Mouse (Mus musculus) cerebellum, adult 2 months (tissue): ENCODE data around the gene Carns1. TPM values are rescaled to one million over a fixed set of nuclear protein-coding genes. Genes with fewer than 3 reads are reported as not detected.

Experiments used
- DNase-seq, 2 experiments: peaks; one replicate each; pipeline ENCODE4 v3.0.0; 2021
- H3K27ac ChIP-seq: fragments of 200-500 bp; 2 replicates; pipeline ENCODE4 v1.5.1; 2012; ENCODE audit warnings: low read length, control low read depth, inconsistent platforms; ENCODE audit not compliant: insufficient read depth
- H3K27me3 ChIP-seq: fragments of 200-500 bp; 2 replicates; pipeline ENCODE4 v1.6.1; 2012; ENCODE audit warnings: inconsistent platforms, mild to moderate bottlenecking, low read length, moderate library complexity; ENCODE audit not compliant: control insufficient read depth, insufficient read depth
- H3K4me1 ChIP-seq: fragments of 200-500 bp; 2 replicates; pipeline ENCODE4 v1.6.1; 2011; ENCODE audit warnings: low read length; ENCODE audit not compliant: control insufficient read depth, insufficient read depth
- H3K4me3 ChIP-seq: fragments of 200-500 bp; replicated peaks from 2 replicates; pipeline ENCODE3; 2011; ENCODE audit warnings: mild to moderate bottlenecking, low read depth, low read length, control low read depth; ENCODE audit not compliant: insufficient read depth
- CTCF ChIP-seq: fragments of 200-500 bp; IDR thresholded peaks from 2 replicates; pipeline ENCODE4 v1.5.1; 2011; ENCODE audit warnings: low read depth, mild to moderate bottlenecking, control low read depth, low read length, moderate library complexity, borderline replicate concordance; ENCODE audit not compliant: insufficient read depth
- POLR2A ChIP-seq: fragments of 200-500 bp; IDR thresholded peaks from 2 replicates; pipeline ENCODE4 v1.6.1; 2011; ENCODE audit warnings: low read length, control low read depth, borderline replicate concordance; ENCODE audit not compliant: insufficient read depth
- WGBS: fragments of 180-500 bp; shearing (Covaris S2); methylation state at CpG from one replicate; pipeline ENCODE4 v1.1.7; 2018; 5-methylcytosine and 5-hydroxymethylcytosine counted together
- polyA plus RNA-seq: library from polyadenylated mRNA; depleted of rRNA; stranded (reverse); fragments of >200 nt; gene quantifications from 2 replicates; pipeline ENCODE4 v1.2.3, GENCODE M21; 2012

Gene Carns1
- polyA plus RNA-seq, 1 experiment = 31.2 TPM

- 93% methylated on average over 17 of the region's 17 CpGs for WGBS
- TF ChIP-seq POLR2A (no peak), CTCF (no peak)
- peak in 1 of 2 experiments; percentile 13 for DNase-seq
- H3K27ac ChIP-seq = no peak overlapping the region
- no peaks in the 10 kb centered on the region for H3K27me3 ChIP-seq
- H3K4me1 ChIP-seq = peaks cover 47% of the 10 kb centered on the region
- H3K4me3 ChIP-seq = no peak overlapping the region
Observed at GRCm38 (mm10) chr19:4149764-4150461, 25.4 kb downstream of the Carns1 start.

GRCm38 (mm10) chr19:4149283-4149682 is 26.0 kb downstream of the Carns1 start:
- 86% methylated on average over 11 of the region's 11 CpGs for WGBS
- H3K4me3 ChIP-seq = peak overlapping the region; percentile 85
- H3K27ac ChIP-seq = no peak overlapping the region
- TF ChIP-seq POLR2A (no peak), CTCF (no peak)
- H3K27me3 ChIP-seq = no peaks in the 10 kb centered on the region
- H3K4me1 ChIP-seq = peaks cover 47% of the 10 kb centered on the region
- DNase-seq = peak in 1 of 2 experiments; percentile 11

- no peak for TF ChIP-seq POLR2A
- no peak for TF ChIP-seq CTCF
- 2% methylated on average over 8 of the region's 8 CpGs for WGBS
- DNase-seq = no peak
- peak overlapping the region; percentile 85 for H3K4me3 ChIP-seq
- H3K27ac ChIP-seq = peak overlapping the region; percentile 48; the same call in 1 of the 2 replicates
- peaks cover 45% of the 10 kb centered on the region for H3K4me1 ChIP-seq
- H3K27me3 ChIP-seq = no peaks in the 10 kb centered on the region
Observed at GRCm38 (mm10) chr19:4148819-4149218, 26.5 kb downstream of the Carns1 start.

- H3K27me3 ChIP-seq = no peaks in the 10 kb centered on the region
Observed at GRCm38 (mm10) chr19:4148491-4148806, 26.8 kb downstream of the Carns1 start, which contains the start of gene Coro1b. Gene Coro1b (plus strand): TSS chr19:4148619.

GRCm38 (mm10) chr19:4147782-4148490 is 27.3 kb downstream of the Carns1 start:
- Histone ChIP-seq H3K4me3 (peak overlapping the region; percentile 85), H3K27ac (peak overlapping the region; percentile 52; the same call in 1 of the 2 replicates), H3K4me1 (peaks cover 36% of the 10 kb centered on the region), H3K27me3 (no peaks in the 10 kb centered on the region)
- TF ChIP-seq CTCF = no peak
- no peak for TF ChIP-seq POLR2A
- 35% methylated on average over 9 of the region's 9 CpGs for WGBS
- DNase-seq = no peak

More at GRCm38 (mm10) chr19:4148491-4148806, 26.8 kb downstream of the Carns1 start, which contains the start of gene Coro1b:
- under 1% methylated on average over 33 of the region's 33 CpGs for WGBS
- peak; percentile 62; the same call in 1 of the 2 replicates for TF ChIP-seq POLR2A
- no peak for TF ChIP-seq CTCF
- H3K27ac ChIP-seq = peak within 1 kb of the TSS; percentile 52; the same call in 1 of the 2 replicates
- peak; percentile 95 to 96 for DNase-seq
- H3K4me3 ChIP-seq = peak within 1 kb of the TSS; percentile 85
- H3K4me1 ChIP-seq = peaks cover 41% of the 10 kb centered on the region

- H3K27ac ChIP-seq = peak overlapping the region; percentile 68
- peaks cover 29% of the 10 kb centered on the region for H3K4me1 ChIP-seq
- no peaks in the 10 kb centered on the region for H3K27me3 ChIP-seq
- H3K4me3 ChIP-seq = no peak overlapping the region
- TF ChIP-seq POLR2A (no peak), CTCF (no peak)
- DNase-seq = no peak
- WGBS = 35% methylated on average over 3 of the region's 3 CpGs
Observed at GRCm38 (mm10) chr19:4147022-4147405, 28.3 kb downstream of the Carns1 start.

- no peak for DNase-seq
- Histone ChIP-seq H3K27me3 (no peaks in the 10 kb centered on the region), H3K27ac (peak overlapping the region; percentile 68), H3K4me3 (no peak overlapping the region), H3K4me1 (peaks cover 25% of the 10 kb centered on the region)
- TF ChIP-seq POLR2A (no peak), CTCF (no peak)
- 67% methylated on average over 12 of the region's 12 CpGs for WGBS
Observed at GRCm38 (mm10) chr19:4146366-4147021, 28.8 kb downstream of the Carns1 start.
